Mouse (Mus musculus) C2C12 (cell line): Measurements from ENCODE around the gene Nrp2. TPM values are rescaled to one million over a fixed set of nuclear protein-coding genes. Genes with fewer than 3 reads are reported as not detected.

ENCODE experiments used
- H3K27me3 ChIP-seq: one replicate; pipeline ENCODE4 v1.6.1; 2011; ENCODE audit not compliant: control insufficient read depth, insufficient read depth, insufficient read length
- H3K36me3 ChIP-seq: one replicate; pipeline ENCODE4 v1.6.1; 2011; ENCODE audit not compliant: control insufficient read depth, insufficient read depth
- H3K4me3 ChIP-seq: one replicate; pipeline ENCODE4 v1.5.1; 2011; ENCODE audit warnings: mild to moderate bottlenecking, control low read depth; ENCODE audit not compliant: poor library complexity, insufficient read depth, severe bottlenecking
- H3K79me2 ChIP-seq: one replicate; pipeline ENCODE4 v1.6.1; 2011; ENCODE audit not compliant: control insufficient read depth, insufficient read depth
- H3K79me3 ChIP-seq: one replicate; pipeline ENCODE4 v1.6.1; 2011; ENCODE audit warnings: low read depth, control low read depth
- H3ac ChIP-seq: one replicate; pipeline ENCODE3; 2011; ENCODE audit warnings: low read depth; ENCODE audit not compliant: control insufficient read depth, insufficient read length
- CEBPB ChIP-seq: IDR thresholded peaks from one replicate; pipeline ENCODE4 v1.6.1; 2011; ENCODE audit warnings: low read depth, mild to moderate bottlenecking, control low read depth, moderate library complexity
- CTCF ChIP-seq: IDR thresholded peaks from one replicate; pipeline ENCODE4 v1.5.1; 2011; ENCODE audit not compliant: control insufficient read depth, insufficient read depth, insufficient read length
- FOSL1 ChIP-seq: IDR thresholded peaks from one replicate; pipeline ENCODE4 v1.8.0; 2011; ENCODE audit warnings: mild to moderate bottlenecking, low read length; ENCODE audit not compliant: poor library complexity, insufficient read depth, severe bottlenecking
- MAX ChIP-seq: IDR thresholded peaks from one replicate; pipeline ENCODE4 v1.6.1; 2011; ENCODE audit warnings: mild to moderate bottlenecking, control low read depth
- MYOD1 ChIP-seq: IDR thresholded peaks from one replicate; pipeline ENCODE4 v1.6.1; 2011; ENCODE audit warnings: low read depth; ENCODE audit not compliant: control insufficient read depth, insufficient read length
- MYOG ChIP-seq: IDR thresholded peaks from one replicate; pipeline ENCODE4 v1.6.1; 2011; ENCODE audit not compliant: control insufficient read depth, insufficient read length; ENCODE audit errors: extremely low read depth
- USF1 ChIP-seq: IDR thresholded peaks from one replicate; pipeline ENCODE4 v1.6.1; 2011; ENCODE audit warnings: low read depth, mild to moderate bottlenecking, control low read depth, moderate library complexity
- polyA plus RNA-seq: library from polyadenylated mRNA; unstranded; fragments of >200 nt; fragmentation: generic; extraction: Trizol; gene quantifications from one replicate; pipeline ENCODE4 v1.2.1, GENCODE M21; 2012; ENCODE audit warnings: missing spikeins

Nrp2 gene
- polyA plus RNA-seq, 1 experiment = 16.8 TPM

DNA sequence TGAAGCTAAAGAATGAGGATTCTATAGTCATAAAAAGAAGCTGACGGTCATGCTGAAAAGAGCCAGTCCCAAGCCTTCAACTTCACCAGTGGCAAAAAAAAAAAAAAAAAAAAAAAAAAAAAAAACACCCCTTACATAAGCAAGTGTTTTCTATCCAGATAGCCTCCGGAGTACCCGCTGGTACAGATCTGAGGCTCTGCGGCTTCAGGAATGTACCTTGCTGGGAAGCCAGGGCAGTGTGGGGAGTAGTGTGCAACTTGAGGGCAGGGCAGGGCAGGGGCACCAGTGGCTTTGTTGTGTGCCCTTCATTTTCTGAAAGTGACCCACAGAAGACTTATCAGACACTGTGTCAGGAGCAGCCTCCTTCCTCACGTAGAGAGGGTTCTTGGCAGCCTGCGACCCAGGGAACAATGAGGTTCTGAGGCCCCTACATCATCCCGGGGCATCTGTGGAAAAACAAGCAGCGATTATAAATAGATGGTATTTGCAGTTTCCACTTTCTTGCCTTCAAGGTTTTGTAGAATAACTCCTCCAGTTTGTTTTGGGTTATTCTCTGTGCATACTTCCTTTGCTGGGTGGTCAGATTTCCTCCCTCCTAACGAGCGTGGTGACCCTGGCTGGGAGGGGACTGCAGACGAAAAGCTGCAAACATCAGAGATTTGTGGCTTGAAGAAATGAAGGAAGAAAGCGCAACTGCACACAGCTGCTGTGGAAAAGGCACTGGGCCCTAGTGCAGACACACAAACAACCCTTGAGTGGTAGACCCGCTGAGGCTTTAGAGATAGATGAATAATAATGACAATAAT lies 26.5 kb downstream of the Nrp2 start:
- no peaks in the 10 kb centered on the region for H3K27me3 ChIP-seq
- H3K4me3 ChIP-seq = no peak overlapping the region
- no peak overlapping the region for H3ac ChIP-seq
- peaks cover 43% of the 10 kb centered on the region for H3K36me3 ChIP-seq
- no peak for TF ChIP-seq USF1
- no peak for TF ChIP-seq CEBPB
- TF ChIP-seq MAX = no peak
- TF ChIP-seq MYOG = no peak
- no peak for TF ChIP-seq FOSL1
- TF ChIP-seq CTCF = no peak
- no peak for TF ChIP-seq MYOD1
- peaks cover 12% of the 10 kb centered on the region for H3K79me3 ChIP-seq
- H3K79me2 ChIP-seq = peaks cover 51% of the 10 kb centered on the region

DNA sequence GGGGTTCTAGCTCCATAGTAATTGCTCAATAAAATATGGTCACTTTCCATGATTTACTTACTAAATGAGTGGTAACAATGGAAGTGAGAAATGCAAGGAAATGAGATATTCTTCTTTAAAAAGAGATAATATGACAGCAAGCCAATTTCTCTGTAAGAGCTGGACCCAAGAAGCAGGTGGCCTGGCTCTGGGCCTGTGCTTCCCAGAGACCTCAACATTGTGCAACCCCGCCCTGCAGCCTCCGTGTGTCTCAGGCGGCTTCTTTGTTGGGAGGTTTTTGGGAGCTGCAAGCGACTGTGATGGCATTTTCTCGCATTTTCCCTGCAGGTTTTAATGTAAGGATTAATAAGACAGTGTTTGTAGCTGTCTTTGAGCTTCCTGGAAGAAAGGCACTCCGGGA lies 29.0 kb downstream of the Nrp2 start:
- Histone ChIP-seq H3K36me3 (peaks cover 29% of the 10 kb centered on the region), H3ac (no peak overlapping the region), H3K79me3 (peaks cover 9% of the 10 kb centered on the region)

DNA sequence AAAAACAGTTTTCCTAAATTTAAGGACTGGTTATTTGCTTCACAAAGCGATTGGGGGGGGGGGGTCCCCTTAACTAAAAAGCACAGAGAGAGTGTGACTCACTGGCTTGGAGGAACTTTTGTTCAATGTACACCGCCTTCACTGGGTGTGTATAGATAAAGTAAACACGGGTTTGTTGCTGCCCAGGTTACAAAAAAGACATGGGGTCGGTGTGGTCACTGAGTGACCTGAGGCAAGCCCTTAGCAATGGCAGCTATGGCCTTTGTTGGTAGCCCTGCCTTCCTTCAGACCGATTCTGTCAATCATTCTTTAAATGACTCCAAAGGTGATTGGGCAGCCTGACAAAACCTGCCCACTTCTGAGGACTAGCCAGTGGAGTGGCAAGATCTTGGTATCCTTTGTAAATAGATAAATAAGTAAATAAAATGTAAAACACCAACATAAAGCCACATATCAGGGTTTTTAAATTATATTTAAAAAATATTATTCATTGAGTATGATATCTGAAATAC lies 31.4 kb downstream of the Nrp2 start:
- no peak overlapping the region for H3K4me3 ChIP-seq
- no peaks in the 10 kb centered on the region for H3K27me3 ChIP-seq
- H3K79me2 ChIP-seq = peaks cover 26% of the 10 kb centered on the region
- TF ChIP-seq MYOG (no peak), CTCF (no peak)
- H3K36me3 ChIP-seq = peaks cover 35% of the 10 kb centered on the region
- no peak overlapping the region for H3ac ChIP-seq
- H3K79me3 ChIP-seq = peaks cover 4% of the 10 kb centered on the region

More for the DNA sequence above, 29.0 kb downstream of the Nrp2 start:
- no peak for TF ChIP-seq MAX
- no peak for TF ChIP-seq USF1
- TF ChIP-seq MYOD1 = no peak
- no peak for TF ChIP-seq CTCF
- TF ChIP-seq FOSL1 = no peak
- TF ChIP-seq MYOG = no peak
- no peak for TF ChIP-seq CEBPB
- Histone ChIP-seq H3K79me2 (peaks cover 38% of the 10 kb centered on the region), H3K27me3 (no peaks in the 10 kb centered on the region), H3K4me3 (no peak overlapping the region)

DNA sequence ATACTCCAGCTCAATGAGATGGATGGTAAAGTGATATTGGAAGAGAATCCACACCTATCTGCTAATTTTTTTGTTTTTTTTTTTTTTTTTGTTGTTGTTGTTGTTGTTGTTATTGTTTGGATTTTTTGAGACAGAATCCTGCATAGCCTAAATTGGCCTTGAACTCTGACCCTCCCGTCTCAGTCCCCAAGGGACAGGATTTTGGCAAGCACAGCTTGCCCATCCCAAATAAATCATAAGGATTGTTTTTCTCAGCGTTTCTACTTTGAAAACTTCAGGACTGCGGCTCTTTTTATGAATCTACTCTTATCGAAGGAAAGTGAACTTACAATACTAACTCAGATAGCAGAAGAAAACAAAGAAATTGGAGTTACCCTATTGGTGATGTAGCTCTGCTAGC lies 31.9 kb downstream of the Nrp2 start:
- Histone ChIP-seq H3K4me3 (no peak overlapping the region), H3K79me3 (peaks cover 2% of the 10 kb centered on the region), H3ac (no peak overlapping the region), H3K27me3 (no peaks in the 10 kb centered on the region), H3K79me2 (peaks cover 21% of the 10 kb centered on the region), H3K36me3 (peaks cover 36% of the 10 kb centered on the region)
- TF ChIP-seq USF1 = no peak
- TF ChIP-seq MYOD1 = no peak

DNA sequence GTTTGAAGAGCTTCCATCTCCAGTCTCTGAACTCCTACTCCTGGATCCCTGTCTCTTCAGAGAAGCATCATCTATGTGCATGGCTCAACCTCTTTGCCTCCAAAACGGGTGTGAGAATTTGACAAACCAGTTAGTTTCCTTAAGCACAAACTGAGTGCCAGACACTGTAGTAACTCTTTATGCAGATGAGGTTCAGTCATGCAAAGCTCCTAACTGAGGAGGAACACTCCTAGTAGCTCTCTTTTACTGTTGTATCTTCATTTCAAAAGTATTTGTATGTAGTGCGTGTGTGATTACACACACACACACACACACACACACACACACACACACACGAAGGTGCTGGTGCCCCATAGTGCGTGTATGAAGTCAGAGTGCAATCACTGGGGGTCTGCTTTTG lies 32.8 kb downstream of the Nrp2 start:
- Histone ChIP-seq H3K79me2 (peaks cover 18% of the 10 kb centered on the region), H3ac (no peak overlapping the region), H3K4me3 (no peak overlapping the region), H3K27me3 (no peaks in the 10 kb centered on the region), H3K79me3 (peaks cover 1% of the 10 kb centered on the region), H3K36me3 (peaks cover 39% of the 10 kb centered on the region)
- no peak for TF ChIP-seq USF1

DNA sequence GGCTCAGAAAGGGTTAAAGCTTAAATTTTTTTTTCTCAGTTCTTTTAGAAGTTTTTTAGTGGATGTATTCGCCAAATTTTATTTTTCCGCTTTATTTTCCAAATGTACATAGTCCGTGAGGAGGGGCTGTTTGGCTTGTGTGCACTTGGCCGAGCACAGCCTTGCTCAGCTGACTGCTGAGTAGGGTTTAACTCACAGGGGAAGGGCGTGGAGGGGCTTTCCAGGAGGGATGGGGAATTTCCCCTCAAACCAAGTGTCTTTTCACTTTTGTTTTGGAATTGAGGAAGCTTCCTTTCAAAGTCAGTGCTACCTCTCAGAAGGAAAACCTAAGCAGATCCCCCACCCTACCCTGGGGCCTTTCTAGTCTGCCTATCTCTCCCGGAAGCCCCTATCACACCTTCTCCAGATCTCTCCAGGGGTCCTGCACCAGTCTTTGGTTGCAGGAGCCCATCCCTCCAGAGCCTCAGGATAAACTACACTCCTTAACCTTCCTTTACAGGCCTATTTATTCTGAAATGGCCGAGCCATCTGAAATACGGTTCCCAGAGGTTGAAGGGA lies 33.4 kb downstream of the Nrp2 start:
- H3K36me3 ChIP-seq = peaks cover 46% of the 10 kb centered on the region
- H3ac ChIP-seq = no peak overlapping the region
- peaks cover 1% of the 10 kb centered on the region for H3K79me3 ChIP-seq
- peaks cover 11% of the 10 kb centered on the region for H3K79me2 ChIP-seq
- no peak overlapping the region for H3K4me3 ChIP-seq
- H3K27me3 ChIP-seq = no peaks in the 10 kb centered on the region
- TF ChIP-seq USF1 (no peak), CTCF (no peak), FOSL1 (no peak), MYOG (no peak), MYOD1 (no peak)
